Mouse (Mus musculus) C2C12 (cell line): ENCODE data around the gene Gm42372.

Experiments
- CEBPB ChIP-seq: IDR thresholded peaks from one replicate; pipeline ENCODE4 v1.6.1; 2011; ENCODE audit warnings: low read depth, mild to moderate bottlenecking, control low read depth, moderate library complexity
- CTCF ChIP-seq: IDR thresholded peaks from one replicate; pipeline ENCODE4 v1.5.1; 2011; ENCODE audit not compliant: control insufficient read depth, insufficient read depth, insufficient read length

- no peak for TF ChIP-seq CTCF
- no peak for TF ChIP-seq CEBPB
Observed at GRCm38 (mm10) chr7:17003230-17003960, 20.5 kb downstream of the Gm42372 start.
